In genomic region chr3:132940181-132940990, GRCm38 (mm10) we compare ENCODE assay signal across 30 mouse cellular contexts. TPM values are rescaled to one million over a fixed set of nuclear protein-coding genes. Genes with fewer than 3 reads are reported as not detected.
DNase-seq lines count a peak whose midpoint lies in the region; ATAC-seq lines count a peak whose summit lies in the region.
"Had no signal": no experiment of that assay in that cellular context is flagged by ENCODE, and none has a peak within 500 bp of the region (broad histone marks: within the 10 kb centered on the region; RNA-seq: fewer than 3 reads in every experiment).

No protein-coding gene starts in this region.

- H3K36me3 ChIP-seq in kidney, embryonic 16.5 days (ENCODE audit: insufficient read depth, low read length), result no peaks in the 10 kb centered on the region
- 0 out of 2 replicates have a peak, but pooled peaks cover 2% of the 10 kb centered on the region for H3K36me3 ChIP-seq in lung, embryonic 15.5 days
- H3K36me3 ChIP-seq: embryonic facial prominence, embryonic 10.5 days; embryonic facial prominence, embryonic 15.5 days; forebrain, embryonic 12.5 days; heart, embryonic 15.5 days; hindbrain, embryonic 12.5 days; intestine, embryonic 15.5 days; liver, embryonic 12.5 days; midbrain, embryonic 12.5 days; neural tube, embryonic 15.5 days had no signal

- peak; percentile 32; the same call in 1 of the 2 replicates for ATAC-seq in kidney, embryonic 16.5 days (ENCODE audit: low FRiP score, low TSS enrichment)
- ATAC-seq in lung, embryonic 15.5 days (ENCODE audit: borderline replicate concordance, extremely low read depth, low FRiP score, low TSS enrichment), result peak; percentile 50; the same call in 1 of the 2 replicates
- ATAC-seq: CD4-positive, CD25-positive, alpha-beta regulatory T cell, adult 4 months; hindbrain, postnatal 0 days; intestine, embryonic 15.5 days; liver, embryonic 12.5 days; liver, postnatal 0 days had no signal

- H3K4me2 ChIP-seq in kidney, embryonic 16.5 days (replicated peaks; ENCODE audit: low read depth, low read length), result no peak overlapping the region
- no peak overlapping the region for H3K4me2 ChIP-seq in lung, embryonic 15.5 days
- H3K4me2 ChIP-seq: embryonic facial prominence, embryonic 15.5 days; forebrain, embryonic 12.5 days; heart, embryonic 15.5 days; hindbrain, embryonic 12.5 days; intestine, embryonic 15.5 days; liver, embryonic 12.5 days; midbrain, embryonic 12.5 days; neural tube, embryonic 15.5 days had no signal

- H3K27me3 ChIP-seq in kidney, embryonic 16.5 days (ENCODE audit: insufficient read depth, low read length), result no peaks in the 10 kb centered on the region
- no peaks in the 10 kb centered on the region for H3K27me3 ChIP-seq in lung, embryonic 15.5 days
- H3K27me3 ChIP-seq: embryonic facial prominence, embryonic 15.5 days; forebrain, embryonic 12.5 days; heart, embryonic 15.5 days; hindbrain, embryonic 12.5 days; intestine, embryonic 15.5 days; liver, embryonic 12.5 days; midbrain, embryonic 12.5 days; neural tube, embryonic 15.5 days had no signal

- H3K27ac ChIP-seq in kidney, embryonic 16.5 days (ENCODE audit: low read length), result no peak overlapping the region
- H3K27ac ChIP-seq in lung, embryonic 15.5 days, result peak overlapping the region; percentile 71
- H3K27ac ChIP-seq: embryonic facial prominence, embryonic 10.5 days; embryonic facial prominence, embryonic 15.5 days; forebrain, embryonic 12.5 days; heart, embryonic 15.5 days; hindbrain, embryonic 12.5 days; hindbrain, postnatal 0 days; intestine, embryonic 15.5 days; left cerebral cortex, adult 2 months; liver, embryonic 12.5 days; midbrain, embryonic 12.5 days; neural tube, embryonic 15.5 days had no signal

- H3K9me3 ChIP-seq in kidney, embryonic 16.5 days (ENCODE audit: low read length), result no peaks in the 10 kb centered on the region
- no peaks in the 10 kb centered on the region for H3K9me3 ChIP-seq in lung, embryonic 15.5 days
- H3K9me3 ChIP-seq: embryonic facial prominence, embryonic 10.5 days; embryonic facial prominence, embryonic 15.5 days; forebrain, embryonic 12.5 days; heart, embryonic 15.5 days; hindbrain, embryonic 12.5 days; intestine, embryonic 15.5 days; liver, embryonic 12.5 days; midbrain, embryonic 12.5 days; neural tube, embryonic 15.5 days had no signal

- WGBS in kidney, embryonic 16.5 days, result 82% methylated on average over 10 of the region's 10 CpGs
- 57% methylated on average over 10 of the region's 10 CpGs for WGBS in lung, embryonic 15.5 days

- H3K4me1 ChIP-seq in kidney, embryonic 16.5 days (ENCODE audit: insufficient read depth, low read length), result peaks cover 14% of the 10 kb centered on the region
- H3K4me1 ChIP-seq in lung, embryonic 15.5 days, result peaks cover 24% of the 10 kb centered on the region
- H3K4me1 ChIP-seq: forebrain, embryonic 12.5 days; hindbrain, embryonic 12.5 days; intestine, embryonic 15.5 days; midbrain, embryonic 12.5 days; neural tube, embryonic 15.5 days had no signal

- DNase-seq in kidney, postnatal 4 days, result no peak
- peak; percentile 25 for DNase-seq in R1 (ENCODE audit: low read depth, low spot score)
- DNase-seq in lung, postnatal 25 days (ENCODE audit: low spot score), result peak; percentile 49
- DNase-seq in ovary, postnatal 14 days (ENCODE audit: low spot score), result no peak
- no peak for DNase-seq in ovary, postnatal 36 days (ENCODE audit: low spot score)
- DNase-seq: adrenal gland, postnatal 10 days; cerebellum, adult 8-10 months; cerebellum, postnatal 25 days; gastrocnemius, postnatal 36 days; kidney, adult 9 months; kidney, postnatal 14 days; left cerebral cortex, postnatal 4 days; liver, postnatal 0 days; right cerebral cortex, adult 18-20 months; spleen, adult 18-20 months; thymus, postnatal 14 days had no signal

- H3K9ac ChIP-seq in kidney, embryonic 16.5 days (replicated peaks; ENCODE audit: low read length), result no peak overlapping the region
- no peak overlapping the region for H3K9ac ChIP-seq in lung, embryonic 15.5 days
- H3K9ac ChIP-seq: embryonic facial prominence, embryonic 15.5 days; forebrain, embryonic 12.5 days; heart, embryonic 15.5 days; hindbrain, embryonic 12.5 days; intestine, embryonic 15.5 days; liver, embryonic 12.5 days; liver, postnatal 0 days; midbrain, embryonic 12.5 days; neural tube, embryonic 15.5 days had no signal

- no peak overlapping the region for H3K4me3 ChIP-seq in kidney, embryonic 16.5 days (ENCODE audit: low read length)
- no peak overlapping the region for H3K4me3 ChIP-seq in lung, embryonic 15.5 days
- H3K4me3 ChIP-seq: embryonic facial prominence, embryonic 10.5 days; embryonic facial prominence, embryonic 15.5 days; forebrain, embryonic 12.5 days; heart, embryonic 15.5 days; hindbrain, embryonic 12.5 days; intestine, embryonic 15.5 days; left cerebral cortex, adult 2 months; liver, embryonic 12.5 days; midbrain, embryonic 12.5 days; neural tube, embryonic 15.5 days had no signal

RNA-seq across cellular contexts. Expression of gene Npnt, which starts 9.7 kb away (rescaled TPM):
- polyA plus RNA-seq in kidney, embryonic 16.5 days (2015; fragmentation: Nextera tagmentation; extraction: Ambion mirVana), result 191 and 197 TPM in 2 replicates
- polyA plus RNA-seq in lung, embryonic 15.5 days (2015; fragmentation: Nextera tagmentation; extraction: Ambion mirVana), result 92.2 and 98.3 TPM in 2 replicates

Comparison
In these comparisons a context has a peak if more than half of its experiments do, and no peak if none do; other contexts are left out.
1. DNase-seq: peak in R1 (single experiment) and lung, postnatal 25 days (single experiment); none in kidney, postnatal 4 days (0 of 2), ovary, postnatal 14 days (single experiment) and ovary, postnatal 36 days (single experiment).